Mouse (Mus musculus): Measurements from ENCODE around the gene Ubxn11. TPM values are rescaled to one million over a fixed set of nuclear protein-coding genes. Genes with fewer than 3 reads are reported as not detected.

Ubxn11 gene
- total RNA-seq, 2 experiments from 2014 or later, result 24.0 to 32.1 TPM

Other genes with a start within 250 kb of the Ubxn11 start
- gene Rps6ka1, start 214.8 kb upstream of the Ubxn11 start, total RNA-seq (2021), result 10 to 100 TPM; 11.4 to 12.7 TPM
- 100 to 1,000 TPM; 133 to 138 TPM for gene Hmgn2, start 133.9 kb upstream of the Ubxn11 start, total RNA-seq (2021)
- gene Dhdds, start 101.7 kb upstream of the Ubxn11 start, total RNA-seq (2021), result 10 to 100 TPM; 62.2 to 62.6 TPM
- gene Lin28a, start 83.7 kb upstream of the Ubxn11 start, total RNA-seq (2021), result not detected
- not detected for gene Zfp683, start 48.7 kb upstream of the Ubxn11 start, total RNA-seq (2021)
- gene Crybg2, start 41.8 kb upstream of the Ubxn11 start, total RNA-seq (2021), result 1 to 10 TPM; 1.2 to 1.6 TPM
- gene Cd52, start 7.5 kb upstream of the Ubxn11 start, total RNA-seq (2021), result 1 to 10 TPM; 1.6 TPM
- 100 to 1,000 TPM; 281 to 297 TPM for gene Sh3bgrl3, start 26.2 kb downstream of the Ubxn11 start, total RNA-seq (2021)
- 10 to 100 TPM; 11.9 to 13.9 TPM for gene Cep85, start 84.5 kb downstream of the Ubxn11 start, total RNA-seq (2021)
- gene Gm7534, start 100.4 kb downstream of the Ubxn11 start, total RNA-seq (2021), result not detected
- not detected for gene Catsper4, start 124.8 kb downstream of the Ubxn11 start, total RNA-seq (2021)
- gene Cnksr1, start 135.8 kb downstream of the Ubxn11 start, total RNA-seq (2021), result under 1 TPM; 0.57 to 0.70 TPM
- not detected for gene E130218I03Rik, start 141.1 kb downstream of the Ubxn11 start, total RNA-seq (2021)
- gene Zfp593, start 143.0 kb downstream of the Ubxn11 start, total RNA-seq (2021), result 10 to 100 TPM in 1 of 2 experiments, 1 to 10 TPM in 1; 9.9 to 10.3 TPM
- gene Gm30191, start 144.4 kb downstream of the Ubxn11 start, total RNA-seq (2021), result not detected
- 1 to 10 TPM; 3.0 to 3.9 TPM for gene Grrp1, start 151.5 kb downstream of the Ubxn11 start, total RNA-seq (2021)
- 10 to 100 TPM; 15.2 to 16.7 TPM for gene Pdik1l, start 185.3 kb downstream of the Ubxn11 start, total RNA-seq (2021)
- not detected for gene Trim63, start 212.6 kb downstream of the Ubxn11 start, total RNA-seq (2021)
- gene Slc30a2, start 240.6 kb downstream of the Ubxn11 start, total RNA-seq (2021), result under 1 TPM in 1 of 2 experiments, not detected in 1; 0.12 TPM